Mouse (Mus musculus): ENCODE data around the gene Cth. TPM values are rescaled to one million over a fixed set of nuclear protein-coding genes. Genes with fewer than 3 reads are reported as not detected.

Gene Cth
- total RNA-seq, 2 experiments from 2014 or later: 3.5 to 3.7 TPM

DNA sequence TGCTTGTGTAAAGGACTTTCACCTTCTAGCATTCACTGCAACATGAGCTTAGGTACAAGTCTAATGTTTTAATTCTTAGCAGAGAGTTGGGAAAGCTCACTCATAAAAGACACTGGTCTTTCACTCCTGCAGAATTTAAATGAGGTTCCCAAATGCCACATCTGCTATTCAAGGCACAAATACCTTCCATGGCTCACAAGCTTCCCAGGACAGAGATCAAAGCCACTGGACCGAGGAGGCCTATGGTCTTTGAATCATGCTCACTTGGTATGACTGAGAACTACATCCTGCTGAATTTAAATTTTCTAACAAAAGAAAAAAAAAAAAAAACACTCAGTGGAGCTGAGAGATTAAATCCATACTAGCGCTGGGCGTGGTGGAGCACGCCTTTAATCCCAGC, 8.5 kb downstream of the Cth start:
- DNase-seq: no peak
- intact Hi-C loops (cut with DNase I): no loop called here

DNA sequence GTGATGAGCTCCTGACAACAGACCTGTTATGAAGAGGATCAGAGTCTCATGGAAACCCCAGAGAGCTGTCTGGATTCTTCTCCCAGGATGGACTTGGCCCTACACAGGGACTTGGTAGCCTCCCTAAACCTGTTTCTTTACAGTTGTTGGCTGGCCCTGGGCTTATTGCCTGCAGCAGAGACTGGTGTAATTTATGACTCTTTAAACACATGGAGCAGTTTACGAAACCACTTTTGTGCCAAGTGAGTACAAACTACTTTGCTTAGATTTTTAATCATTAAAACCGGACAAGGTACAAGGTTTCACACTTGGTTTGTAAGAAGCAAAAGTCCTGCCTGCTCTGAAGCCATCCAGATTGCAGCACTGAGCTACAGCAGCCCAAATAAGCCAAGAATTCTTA, 12.7 kb downstream of the Cth start:
- no peak for DNase-seq
- intact Hi-C loops (cut with DNase I): no loop called here

DNA sequence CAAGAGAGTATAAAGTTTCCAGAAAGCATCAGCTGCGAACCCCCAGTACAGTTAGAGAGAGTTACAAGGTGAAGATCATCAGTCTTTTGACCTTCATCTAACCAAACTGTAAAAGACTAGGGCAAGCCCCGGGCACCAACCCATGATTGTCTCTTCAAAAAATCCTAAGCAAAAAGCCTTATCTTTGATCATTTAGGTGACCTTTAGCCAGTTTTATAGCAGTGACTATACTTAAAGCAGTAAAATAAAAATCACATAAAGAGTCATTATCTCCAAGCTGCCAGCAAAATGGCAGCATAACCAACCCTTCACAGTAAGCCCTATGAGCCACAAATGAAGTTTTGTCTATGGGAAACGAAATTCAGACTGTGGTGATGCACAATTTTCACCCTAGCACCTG, 14.6 kb downstream of the Cth start:
- intact Hi-C loops (cut with DNase I): no loop called here
- no peak for DNase-seq

DNA sequence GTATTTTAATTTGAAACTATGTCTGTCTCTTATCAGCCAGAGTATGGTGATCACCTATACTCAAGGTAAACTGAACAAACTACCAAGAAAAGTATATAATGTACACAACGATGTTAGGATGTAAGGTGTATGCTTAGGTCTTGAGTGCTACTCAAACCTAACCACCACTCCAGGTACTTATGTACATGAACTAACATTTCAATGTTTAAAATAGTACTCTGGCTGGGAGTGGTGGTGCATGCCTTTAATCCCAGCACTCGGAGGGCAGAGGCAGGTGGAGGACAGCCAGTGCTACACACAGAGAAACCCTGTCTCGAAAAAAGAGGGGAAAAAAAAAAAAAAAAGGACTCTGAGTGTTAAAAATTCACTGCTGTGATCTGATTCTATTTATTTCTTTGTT, 16.7 kb downstream of the Cth start:
- DNase-seq: no peak
- intact Hi-C loops (cut with DNase I): no loop called here

DNA sequence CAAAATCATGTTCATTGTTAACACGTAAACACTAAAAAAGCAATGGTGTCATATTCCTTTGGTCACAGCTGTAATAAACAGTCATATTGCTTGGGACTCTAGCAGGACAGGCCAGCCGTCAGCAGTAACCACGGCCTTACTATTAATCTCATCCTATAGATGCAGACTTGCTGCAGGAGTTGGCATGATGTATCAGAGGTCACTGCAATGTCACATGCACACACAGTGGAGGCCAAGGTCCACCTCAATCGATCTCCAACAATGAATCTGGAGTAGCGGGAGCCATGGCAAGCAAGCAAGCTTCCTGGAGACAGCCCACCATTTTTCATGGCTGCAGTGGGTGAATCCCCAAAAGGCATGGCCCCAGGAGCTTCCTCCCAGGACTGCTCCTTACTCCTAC, 23.2 kb downstream of the Cth start:
- DNase-seq: no peak
- intact Hi-C loops (cut with DNase I): no loop called here

DNA sequence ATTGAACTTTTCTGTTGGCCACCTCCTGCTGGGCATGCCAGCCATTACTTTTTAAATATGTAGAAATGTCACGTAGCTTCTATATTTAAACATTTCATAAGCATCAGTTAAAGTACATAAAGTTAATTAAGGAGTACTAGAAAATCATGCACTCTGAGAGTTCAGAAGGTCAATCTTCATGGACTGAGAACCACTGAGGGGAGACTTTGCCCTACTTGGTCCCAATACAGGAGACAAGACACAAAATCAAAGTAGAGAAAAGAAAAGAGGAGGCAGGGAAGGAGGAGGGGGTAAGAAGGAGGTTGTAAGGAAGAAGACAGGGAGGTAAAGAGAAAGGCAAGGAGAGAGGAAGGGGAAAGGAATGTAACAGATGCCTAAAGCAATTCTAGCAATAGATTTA, 24.9 kb downstream of the Cth start:
- intact Hi-C loops (cut with DNase I): no loop called here
- no peak for DNase-seq

DNA sequence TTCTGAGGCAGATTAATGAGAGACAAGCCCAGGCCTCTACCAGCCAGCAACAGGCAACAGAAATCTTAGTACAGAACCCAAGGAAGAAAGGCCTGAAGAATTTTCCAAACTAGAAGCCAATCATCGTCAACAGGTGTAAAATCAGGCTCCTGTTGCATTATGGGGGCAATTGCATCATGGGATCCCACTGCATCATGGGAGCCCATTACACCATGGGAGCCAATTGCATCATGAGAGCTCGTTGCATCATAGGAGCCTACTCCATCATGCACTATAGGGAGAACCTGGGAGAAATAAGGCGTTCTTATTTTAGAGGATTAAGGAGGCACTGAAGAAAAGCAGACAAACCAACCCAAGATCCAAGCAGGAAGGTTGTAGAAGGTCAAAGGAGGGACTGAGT, 27.2 kb downstream of the Cth start:
- DNase-seq: no peak
- intact Hi-C loops (cut with DNase I): no loop called here

DNA sequence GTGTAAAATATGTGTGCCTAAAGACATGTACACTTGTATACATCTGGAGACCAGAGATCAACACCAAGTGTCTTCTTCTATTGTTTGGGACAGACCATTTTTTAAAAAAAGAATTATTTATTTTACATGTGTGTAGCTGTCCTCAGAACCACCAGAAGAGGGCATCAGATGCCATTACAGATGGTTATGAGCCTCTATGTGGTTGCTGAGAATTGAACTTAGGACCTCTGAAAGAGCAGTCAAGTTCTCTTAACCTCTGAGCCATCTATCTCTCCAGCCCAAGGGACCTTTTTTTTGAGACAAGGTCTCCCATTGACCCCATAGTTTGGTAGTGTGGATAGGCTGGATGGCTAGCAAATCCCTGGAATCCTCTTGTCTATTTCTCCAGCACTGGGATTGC, 33.1 kb downstream of the Cth start:
- intact Hi-C loops (cut with DNase I): no loop called here
- no peak for DNase-seq

DNA sequence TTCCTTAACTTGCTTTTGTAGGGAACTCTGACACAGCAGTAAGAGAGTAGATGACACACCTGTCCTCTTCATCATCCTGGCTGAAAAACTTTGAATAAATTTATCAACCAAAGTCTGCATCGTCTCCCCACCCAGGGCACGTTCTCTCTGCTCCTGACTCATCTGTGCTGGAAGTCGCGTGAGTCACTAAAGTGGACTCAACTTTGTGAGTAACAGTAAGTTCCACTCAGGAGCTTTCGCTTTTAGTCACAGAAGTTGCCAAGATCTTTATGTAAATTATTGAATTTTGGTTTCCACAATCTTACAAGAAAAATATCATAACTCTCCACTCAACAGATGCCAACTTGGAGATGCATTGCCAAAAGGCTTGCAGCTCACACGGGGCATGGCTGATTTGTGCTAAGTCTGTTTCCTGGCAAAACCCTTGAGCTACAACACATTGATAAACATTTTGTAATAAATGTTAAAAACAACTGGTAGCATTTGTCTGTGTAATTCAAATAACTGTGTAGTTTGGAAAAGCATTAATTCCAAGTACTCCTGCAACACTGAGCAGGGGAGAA, 40.7 kb downstream of the Cth start:
- no peak for DNase-seq
- intact Hi-C loops (cut with DNase I): no loop called here

DNA sequence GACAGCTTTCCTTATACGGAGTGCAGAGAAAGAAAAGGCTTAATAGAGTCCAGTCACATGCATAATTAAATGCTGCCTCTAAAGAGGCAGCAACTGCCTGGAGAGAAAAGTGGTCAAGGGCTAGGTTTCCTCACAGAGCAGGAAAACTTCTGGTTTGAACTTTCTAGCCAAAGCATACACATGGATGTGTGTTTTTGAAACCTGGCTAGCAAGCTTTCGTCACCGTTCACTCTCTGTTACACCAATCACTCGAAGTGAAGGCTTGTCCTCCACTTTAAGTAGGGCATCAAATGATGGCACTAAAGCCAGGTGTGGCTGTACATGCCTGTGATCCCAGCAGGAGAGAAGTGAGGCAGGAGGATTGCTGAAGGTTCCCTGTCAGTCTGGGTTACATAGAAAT, 41.8 kb downstream of the Cth start:
- no peak for DNase-seq
- intact Hi-C loops (cut with DNase I): no loop called here

DNA sequence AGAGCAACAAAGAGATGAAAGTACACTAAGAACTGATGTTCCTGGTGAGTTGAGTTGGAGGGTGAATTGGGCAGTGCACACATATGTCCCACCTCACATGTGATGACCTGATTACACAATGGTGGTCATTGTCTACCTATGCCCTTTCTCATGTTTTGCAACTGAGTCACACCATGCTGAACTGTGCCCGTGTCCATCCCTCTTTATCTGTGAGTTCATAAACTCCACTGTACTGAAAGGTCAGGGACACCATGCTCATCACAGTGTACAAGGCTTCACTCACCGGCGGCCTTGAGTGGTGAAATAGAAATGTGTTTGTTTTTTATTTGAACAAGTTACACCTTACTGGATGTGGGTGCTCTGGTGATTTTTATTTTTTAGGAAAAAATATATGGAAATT, 42.9 kb downstream of the Cth start:
- intact Hi-C loops (cut with DNase I): no loop called here
- no peak for DNase-seq

DNA sequence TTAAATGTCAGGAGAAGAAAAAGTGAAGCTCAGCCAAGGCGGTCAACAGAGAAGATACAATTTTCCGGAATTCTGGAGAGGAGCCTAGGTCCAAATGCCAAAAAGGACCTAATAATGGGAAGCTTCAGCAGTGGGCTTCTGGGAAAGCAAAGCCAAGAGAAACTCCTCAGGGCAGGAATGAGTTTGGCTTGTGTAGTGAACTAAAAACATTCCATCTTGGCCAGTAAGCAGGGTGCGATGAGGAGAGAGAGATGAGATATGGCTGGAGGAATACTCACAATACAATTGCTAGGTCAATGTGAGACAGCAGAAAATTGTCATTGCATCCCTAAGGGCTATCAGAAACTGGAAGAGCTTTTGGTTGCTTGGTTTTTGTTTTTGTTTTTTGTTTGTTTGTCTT, 43.9 kb downstream of the Cth start:
- intact Hi-C loops (cut with DNase I): no loop called here
- DNase-seq: no peak

DNA sequence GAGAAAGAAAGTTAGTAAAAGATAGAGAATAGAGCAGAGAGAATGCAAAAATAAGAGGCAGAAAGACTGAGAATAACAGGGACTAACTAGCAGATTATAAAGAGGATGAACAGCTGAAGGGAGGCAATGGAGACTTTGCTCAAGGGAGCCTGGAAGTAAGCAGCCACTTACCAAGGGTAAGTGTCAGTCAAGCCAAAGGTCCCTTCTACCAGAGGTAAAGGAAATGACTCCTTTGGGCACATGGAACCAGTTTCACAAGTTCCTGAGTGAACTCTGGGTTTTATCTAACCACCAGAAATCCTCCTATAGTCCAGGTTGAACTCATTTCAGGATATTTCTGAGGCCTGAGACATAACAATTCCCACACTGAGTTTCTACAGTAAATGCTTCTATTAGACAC, 47.0 kb downstream of the Cth start:
- DNase-seq: no peak
- intact Hi-C loops (cut with DNase I): loop anchor here (10.0 kb wide), 3 partner anchors 117 to 313 kb away; partner anchors contain the start of gene Ptger3

DNA sequence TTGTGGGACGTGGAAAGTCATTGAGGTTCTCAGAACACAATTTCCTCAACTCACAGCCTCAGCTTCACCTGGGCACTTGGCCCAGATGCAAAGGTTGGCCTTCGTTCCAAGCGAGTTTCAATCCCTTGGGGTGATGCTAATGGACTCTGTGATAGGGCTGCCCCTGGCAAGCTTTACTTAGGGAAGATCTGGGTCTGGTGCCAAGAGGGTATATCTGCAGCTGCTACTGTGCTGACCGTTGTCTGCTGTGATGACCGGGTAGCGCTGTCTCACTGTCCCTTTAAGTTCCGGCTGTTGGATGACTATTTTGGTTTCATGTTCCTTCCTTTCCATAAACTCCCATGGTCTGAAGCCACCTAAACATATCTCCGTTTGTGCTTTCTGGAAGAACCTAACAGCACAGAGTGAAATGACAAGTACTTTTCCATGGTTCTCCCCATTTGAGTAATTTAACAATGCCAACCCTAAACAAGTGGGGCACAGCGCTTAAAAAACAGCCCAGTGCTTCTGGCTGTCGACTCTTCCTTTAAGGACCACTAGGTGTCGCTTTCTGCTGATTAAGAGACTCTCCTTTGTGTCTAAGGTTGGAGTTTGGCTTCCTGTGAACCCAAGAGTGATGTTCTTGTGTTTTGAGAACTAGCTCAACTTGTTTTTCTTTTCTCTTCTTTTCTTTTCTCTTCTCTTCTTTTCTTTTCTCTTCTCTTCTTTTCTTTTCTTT, 48.3 kb downstream of the Cth start:
- intact Hi-C loops (cut with DNase I): loop anchor here (10.0 kb wide), 3 partner anchors 118 to 312 kb away; partner anchors contain the start of gene Ptger3
- peak; percentile 27 for DNase-seq

DNA sequence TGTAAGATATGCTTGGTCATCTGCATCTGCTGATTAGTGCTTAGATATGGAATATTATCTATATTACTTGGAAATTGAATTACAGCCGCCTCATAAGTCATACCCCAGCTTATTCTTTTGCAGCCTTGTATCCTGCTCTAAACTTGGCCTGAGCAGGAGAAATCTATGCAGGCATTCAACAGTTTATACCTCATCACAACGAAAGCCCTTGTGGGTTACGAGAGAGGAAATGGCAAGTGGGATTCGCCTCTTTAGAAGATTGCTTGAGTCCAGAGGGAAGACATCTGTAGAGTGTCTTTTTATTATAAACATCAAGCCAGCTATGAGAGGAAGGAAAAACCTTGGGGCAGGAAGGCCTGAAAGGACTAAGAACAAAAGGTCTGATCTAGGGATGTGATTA, 52.0 kb downstream of the Cth start:
- intact Hi-C loops (cut with DNase I): loop anchor here (10.0 kb wide), 3 partner anchors 122 to 308 kb away; partner anchors contain the start of gene Ptger3
- no peak for DNase-seq

DNA sequence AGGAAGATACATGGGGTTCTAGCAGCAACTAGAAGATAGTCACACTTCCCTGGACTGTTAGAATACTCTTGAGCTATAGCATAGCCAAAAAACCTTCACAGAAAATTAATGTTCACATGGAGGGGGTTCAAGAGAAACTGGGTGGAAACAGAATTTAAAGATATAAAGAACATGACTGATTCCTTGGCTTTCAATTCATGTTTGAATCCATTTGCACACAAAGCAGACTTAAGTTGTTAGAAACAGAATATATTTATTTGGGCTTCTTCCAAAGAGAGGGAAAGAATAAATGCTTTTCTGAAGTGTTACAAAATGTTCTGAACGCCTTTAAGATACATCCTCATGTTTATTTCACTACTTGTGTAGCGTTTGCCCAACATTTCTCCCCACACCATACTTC, 57.0 kb downstream of the Cth start:
- intact Hi-C loops (cut with DNase I): no loop called here
- no peak for DNase-seq

DNA sequence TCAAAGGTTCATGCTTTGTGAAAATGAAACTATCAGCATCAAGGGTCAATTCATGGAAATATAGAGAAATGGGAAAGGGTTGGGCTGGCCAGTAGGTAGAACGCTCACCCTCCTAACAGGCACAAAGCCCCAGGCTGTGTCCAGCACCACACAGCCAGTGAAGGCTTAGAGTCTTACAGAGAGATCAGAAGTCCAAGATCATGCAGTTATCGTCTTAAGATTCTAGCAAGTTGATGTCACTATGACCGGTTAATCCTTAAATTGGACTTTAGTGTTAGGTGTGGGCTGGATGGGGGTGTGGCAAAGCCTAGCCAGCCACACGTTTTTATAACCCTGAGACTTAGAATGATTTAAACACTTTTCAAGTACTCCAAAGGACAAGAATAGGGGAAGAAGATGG, 58.6 kb downstream of the Cth start:
- no peak for DNase-seq
- intact Hi-C loops (cut with DNase I): no loop called here

DNA sequence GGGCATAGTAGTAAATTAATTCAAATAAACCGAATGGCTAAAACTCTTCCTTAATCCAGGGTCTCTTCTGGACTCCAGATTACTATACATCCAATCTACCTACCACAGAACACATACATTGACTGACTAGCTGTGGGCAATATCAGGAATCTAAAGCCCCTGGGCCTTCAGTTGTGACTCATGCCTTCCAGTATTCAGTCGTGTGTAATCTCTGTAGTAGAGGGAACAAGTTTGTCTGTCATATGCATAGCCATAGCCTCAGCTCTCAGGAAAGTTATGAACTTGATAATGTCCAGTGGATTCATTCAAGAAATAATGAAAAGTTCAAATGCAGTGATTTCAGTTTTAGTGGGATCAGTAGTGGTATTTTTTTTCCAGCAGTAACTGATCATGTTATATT, 59.0 kb downstream of the Cth start:
- intact Hi-C loops (cut with DNase I): no loop called here
- no peak for DNase-seq

DNA sequence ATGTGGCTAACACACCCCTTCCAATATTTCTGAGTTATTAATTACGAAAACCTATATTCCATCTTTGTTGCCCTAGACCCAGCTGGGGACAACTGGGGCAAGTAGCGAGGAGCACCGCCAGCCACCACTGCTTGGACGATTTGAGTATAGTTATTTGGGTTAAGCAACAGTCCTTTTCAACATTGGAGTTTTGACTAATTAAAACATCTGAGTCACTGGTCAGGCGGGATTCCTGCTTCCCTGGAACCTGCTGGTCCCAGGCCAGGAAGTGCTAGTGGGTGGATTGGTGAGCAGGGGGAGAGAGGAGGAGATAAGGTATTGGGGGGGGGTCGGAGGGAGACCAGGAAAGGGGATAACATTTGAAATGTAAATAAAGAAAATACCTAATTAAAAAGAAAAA, 59.4 kb downstream of the Cth start:
- no peak for DNase-seq
- intact Hi-C loops (cut with DNase I): no loop called here

DNA sequence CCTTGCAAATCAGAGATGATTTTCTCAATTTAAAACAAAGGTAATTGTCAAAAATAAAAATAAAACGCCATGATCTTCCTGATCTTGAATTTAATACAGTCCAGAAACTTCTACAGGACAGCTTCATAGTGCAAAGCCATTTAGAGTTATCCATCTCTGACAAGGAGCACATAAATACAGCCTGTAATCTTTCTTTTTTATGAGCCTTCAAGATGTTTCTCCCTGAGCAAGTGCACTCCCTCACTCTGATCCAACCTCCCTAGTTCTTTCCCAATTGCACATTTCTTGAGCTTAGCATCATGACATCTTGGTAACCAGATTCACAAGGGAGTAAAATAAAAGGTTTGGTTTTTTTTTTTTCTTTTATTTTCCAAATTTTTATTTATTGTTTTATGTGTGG, 72.1 kb downstream of the Cth start:
- no peak for DNase-seq
- intact Hi-C loops (cut with DNase I): no loop called here

DNA sequence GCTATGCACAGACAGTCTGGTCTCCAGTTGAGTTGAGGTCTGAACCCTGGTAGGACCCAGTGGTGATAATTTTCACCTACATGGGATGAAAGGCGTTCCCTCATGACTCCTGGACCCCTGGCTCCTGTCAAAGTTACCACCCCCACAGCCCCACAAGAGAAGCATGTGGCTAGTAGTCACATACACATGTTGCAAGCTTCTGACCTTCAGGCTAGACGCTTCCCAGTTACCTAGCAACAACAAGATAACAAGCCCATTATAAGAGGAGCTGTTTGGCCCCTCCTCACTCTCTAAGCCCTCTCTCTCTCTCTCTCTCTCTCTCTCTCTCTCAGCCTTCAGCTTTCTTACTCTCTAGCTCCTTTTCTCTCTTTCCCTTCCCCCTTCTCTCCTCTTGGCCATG, 76.4 kb downstream of the Cth start:
- intact Hi-C loops (cut with DNase I): no loop called here
- DNase-seq: no peak

DNA sequence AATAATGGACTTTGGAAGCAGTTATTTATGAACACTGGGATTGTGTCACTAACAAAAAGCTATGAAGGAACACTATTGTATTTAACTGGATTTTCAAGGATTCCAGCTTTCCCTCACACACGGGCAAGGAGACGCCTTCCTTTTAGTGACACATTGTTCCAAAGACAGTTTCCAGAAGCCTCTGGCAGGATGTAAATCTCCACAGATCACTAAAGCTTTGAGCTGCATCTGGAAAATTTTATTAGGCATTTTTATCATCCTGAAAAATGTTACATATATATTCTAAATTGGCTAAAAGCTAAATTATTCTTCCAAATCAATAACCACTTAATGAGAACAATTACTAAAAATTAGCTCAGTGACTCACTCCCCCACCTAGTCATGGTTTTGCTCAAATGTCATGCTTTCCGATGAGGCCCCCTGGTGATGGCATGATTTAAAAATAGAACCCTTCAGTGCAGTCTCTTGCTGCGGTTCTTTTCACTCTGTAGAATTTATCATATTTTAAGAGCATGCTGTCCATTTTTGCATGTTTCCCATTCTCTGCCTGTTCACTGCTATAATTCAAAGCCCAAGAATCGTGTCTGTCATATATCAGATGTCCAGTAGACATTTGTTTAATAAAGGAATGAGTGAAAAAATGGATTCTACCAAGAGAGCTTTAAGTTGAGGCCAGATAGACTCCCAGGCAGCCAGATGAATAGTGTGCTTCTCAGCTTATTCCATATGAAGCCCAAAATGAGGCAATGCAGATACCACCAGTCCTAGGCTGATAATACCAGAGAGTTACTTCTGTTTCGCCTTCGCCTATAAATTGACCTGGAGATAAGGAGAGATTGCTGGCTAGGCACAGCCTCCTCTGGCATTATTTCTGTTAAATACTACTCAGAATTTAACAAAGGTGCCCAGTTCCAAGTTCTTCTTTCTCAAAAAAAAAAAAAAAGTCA, 77.3 kb downstream of the Cth start:
- no peak for DNase-seq

More for the DNA sequence above, 77.3 kb downstream of the Cth start:
- intact Hi-C loops (cut with DNase I): no loop called here

All from left cerebral cortex, postnatal 4 days (tissue).